Mouse (Mus musculus) stomach, postnatal 0 days (tissue): ENCODE results near the gene Alkbh2. TPM values are rescaled to one million over a fixed set of nuclear protein-coding genes. Genes with fewer than 3 reads are reported as not detected.

Experiments
- ATAC-seq: fragments of 200-750 bp; cut with Nextera tagmentation; 2 replicates; pipeline ENCODE4 v1.8.0; 2017; ENCODE audit not compliant: low FRiP score, low TSS enrichment
- DNase-seq: peaks from one replicate; pipeline ENCODE4 v3.0.0-alpha.2; 2016; ENCODE audit warnings: low spot score
- H3K27ac ChIP-seq: fragments of 300-500 bp; sonication (generic); replicated peaks from 2 replicates; pipeline ENCODE4 v1.5.1; 2014; ENCODE audit warnings: mild to moderate bottlenecking, control low read depth
- H3K27me3 ChIP-seq: fragments of 300-500 bp; sonication (generic); 2 replicates; pipeline ENCODE4 v1.6.1; 2014; ENCODE audit warnings: low read length; ENCODE audit not compliant: control insufficient read depth, insufficient read depth
- H3K36me3 ChIP-seq: fragments of 300-500 bp; sonication (generic); 2 replicates; pipeline ENCODE4 v1.6.1; 2014; ENCODE audit warnings: low read length, mixed read lengths; ENCODE audit not compliant: control insufficient read depth, insufficient read depth
- H3K4me1 ChIP-seq: fragments of 300-500 bp; sonication (generic); replicated peaks from 2 replicates; pipeline ENCODE4 v1.6.1; 2014; ENCODE audit warnings: antibody characterized with exemption; ENCODE audit not compliant: control insufficient read depth, insufficient read depth
- H3K4me2 ChIP-seq: fragments of 300-500 bp; sonication (generic); replicated peaks from 2 replicates; pipeline ENCODE4 v1.6.1; 2014; ENCODE audit warnings: low read depth, mild to moderate bottlenecking, control low read depth, moderate library complexity
- H3K4me3 ChIP-seq: fragments of 300-500 bp; sonication (generic); 2 replicates; pipeline ENCODE4 v1.5.1; 2014; ENCODE audit warnings: low read depth, low read length, control low read depth
- H3K9ac ChIP-seq: fragments of 300-500 bp; sonication (generic); 2 replicates; pipeline ENCODE4 v1.6.1; 2014; ENCODE audit warnings: mild to moderate bottlenecking, low read length, control low read depth, mixed read lengths
- H3K9me3 ChIP-seq: fragments of 300-500 bp; sonication (generic); 2 replicates; pipeline ENCODE4 v1.6.1; 2016; ENCODE audit warnings: low read length; ENCODE audit not compliant: control insufficient read depth
- CTCF ChIP-seq: IDR thresholded peaks from 2 replicates; pipeline ENCODE4 v1.5.1; 2016; ENCODE audit warnings: antibody characterized with exemption, low read depth, mild to moderate bottlenecking, moderate library complexity
- EP300 ChIP-seq: optimal IDR thresholded peaks from 2 replicates; pipeline ENCODE3; 2016; ENCODE audit warnings: antibody characterized with exemption
- WGBS: fragments of 180-500 bp; shearing (Covaris S2); extraction: QIAGEN DNeasy Blood & Tissue Kit; methylation state at CpG from one replicate; pipeline ENCODE4 v1.1.7; 2014; 5-methylcytosine and 5-hydroxymethylcytosine counted together
- polyA plus RNA-seq: library from polyadenylated mRNA; unstranded; fragments of >200 nt; fragmentation: Nextera tagmentation; extraction: Ambion mirVana; gene quantifications from 2 replicates; pipeline ENCODE4 v1.2.1, GENCODE M21; 2015

The Alkbh2 gene
- polyA plus RNA-seq, 1 experiment from 2014 or later = 6.9 TPM

- H3K27me3 ChIP-seq = no peaks in the 10 kb centered on the region
- peak overlapping the region; percentile 86 for H3K27ac ChIP-seq
- ATAC-seq (peak; percentile 34), DNase-seq (peak; percentile 59)
- H3K36me3 ChIP-seq = no peaks in the 10 kb centered on the region
- no peaks in the 10 kb centered on the region for H3K9me3 ChIP-seq
- H3K4me3 ChIP-seq = no peak overlapping the region
- no peak overlapping the region for H3K4me2 ChIP-seq
- WGBS = 63% methylated on average over 15 of the region's 15 CpGs
- TF ChIP-seq CTCF (no peak), EP300 (no peak)
- no peak overlapping the region for H3K9ac ChIP-seq
- H3K4me1 ChIP-seq = no peaks in the 10 kb centered on the region
Observed at GRCm38 (mm10) chr5:114137481-114138276, 9.7 kb upstream of the Alkbh2 start.

- Histone ChIP-seq H3K27ac (no peak overlapping the region), H3K4me3 (no peak overlapping the region), H3K9ac (no peak overlapping the region), H3K4me1 (0 out of 2 replicates have a peak, but pooled peaks cover 5% of the 10 kb centered on the region), H3K9me3 (no peaks in the 10 kb centered on the region), H3K4me2 (no peak overlapping the region), H3K36me3 (no peaks in the 10 kb centered on the region), H3K27me3 (no peaks in the 10 kb centered on the region)
- no peak for DNase-seq
- no peak for TF ChIP-seq CTCF
- TF ChIP-seq EP300 = no peak
- whole genome bisulfite sequencing = 86% methylated on average over 10 of the region's 10 CpGs
- no peak for ATAC-seq
Observed at GRCm38 (mm10) chr5:114135516-114135915, 7.5 kb upstream of the Alkbh2 start.

GRCm38 (mm10) chr5:114134091-114134534 lies 6.1 kb upstream of the Alkbh2 start:
- H3K9ac ChIP-seq = no peak overlapping the region
- no peak overlapping the region for H3K4me3 ChIP-seq
- WGBS = 40% methylated on average over 6 of the region's 6 CpGs
- 0 out of 2 replicates have a peak, but pooled peaks cover 5% of the 10 kb centered on the region for H3K4me1 ChIP-seq
- H3K4me2 ChIP-seq = no peak overlapping the region
- TF ChIP-seq CTCF (peak; percentile 81), EP300 (no peak)
- H3K9me3 ChIP-seq = no peaks in the 10 kb centered on the region
- H3K36me3 ChIP-seq = no peaks in the 10 kb centered on the region
- H3K27me3 ChIP-seq = no peaks in the 10 kb centered on the region
- 0 out of 2 replicates have a peak overlapping the region, but pooled peaks have one; percentile 8 for H3K27ac ChIP-seq
- peak; percentile 31; the same call in 1 of the 2 replicates for ATAC-seq
- DNase-seq = peak; percentile 83

GRCm38 (mm10) chr5:114132841-114133240 lies 4.8 kb upstream of the Alkbh2 start:
- 90% methylated on average over 6 of the region's 6 CpGs for WGBS
- no peak for TF ChIP-seq EP300
- no peaks in the 10 kb centered on the region for H3K36me3 ChIP-seq
- H3K9me3 ChIP-seq = no peaks in the 10 kb centered on the region
- ATAC-seq = no peak
- DNase-seq = no peak
- no peak overlapping the region for H3K9ac ChIP-seq
- no peaks in the 10 kb centered on the region for H3K27me3 ChIP-seq
- H3K4me1 ChIP-seq = peaks cover 5% of the 10 kb centered on the region; the same call in 1 of the 2 replicates
- H3K4me3 ChIP-seq = no peak overlapping the region
- no peak overlapping the region for H3K4me2 ChIP-seq
- no peak overlapping the region for H3K27ac ChIP-seq

GRCm38 (mm10) chr5:114131521-114131840 lies 3.5 kb upstream of the Alkbh2 start:
- peak overlapping the region; percentile 58 for H3K4me3 ChIP-seq
- peak overlapping the region; percentile 100 for H3K4me2 ChIP-seq
- peak overlapping the region; percentile 61 for H3K9ac ChIP-seq
- H3K4me1 ChIP-seq = peaks cover 5% of the 10 kb centered on the region; the same call in 1 of the 2 replicates
- WGBS = under 1% methylated on average over 15 of the region's 15 CpGs
- no peaks in the 10 kb centered on the region for H3K36me3 ChIP-seq
- no peak for ATAC-seq
- H3K9me3 ChIP-seq = no peaks in the 10 kb centered on the region
- no peaks in the 10 kb centered on the region for H3K27me3 ChIP-seq
- DNase-seq = peak; percentile 82
- TF ChIP-seq CTCF (0 out of 2 replicates have a peak, but pooled peaks have one; percentile 10), EP300 (no peak)
- H3K27ac ChIP-seq = peak overlapping the region; percentile 87
